Mouse (Mus musculus) CD4-positive helper T cell, adult 2 months (primary cell): Measurements from ENCODE around the gene Slc16a12.
"Not testable (repeated sequence)": the region's sequence is repeated elsewhere in the genome, so short reads cannot be mapped to it uniquely, and the experiment has no call there.

Source experiments
- DNase-seq: peaks from one replicate; pipeline ENCODE4 v3.0.0-alpha.2; 2012; ENCODE audit warnings: low read depth, missing footprints, low spot score

Slc16a12 gene

GRCm38 (mm10) chr19:34678428-34678827, 68.7 kb downstream of the Slc16a12 start:
- DNase-seq: no peak

GRCm38 (mm10) chr19:34673476-34673875, 73.6 kb downstream of the Slc16a12 start:
- DNase-seq: no peak

- DNase-seq: peak; percentile 60
These were observed 81.0 kb downstream of the Slc16a12 start for GRCm38 (mm10) chr19:34666127-34666526.

- no peak for DNase-seq
These were observed 84.3 kb downstream of the Slc16a12 start for GRCm38 (mm10) chr19:34662740-34663139.

- peak; percentile 72 for DNase-seq
These were observed 85.0 kb downstream of the Slc16a12 start for GRCm38 (mm10) chr19:34662067-34662507.

- DNase-seq: no peak
These were observed 90.4 kb downstream of the Slc16a12 start for GRCm38 (mm10) chr19:34656511-34657298.

- DNase-seq: no peak
These were observed 91.8 kb downstream of the Slc16a12 start for GRCm38 (mm10) chr19:34655227-34655805.

- no peak for DNase-seq
These were observed 96.1 kb downstream of the Slc16a12 start for GRCm38 (mm10) chr19:34650997-34651396.

- DNase-seq: peak; percentile 20
These were observed 96.8 kb downstream of the Slc16a12 start for GRCm38 (mm10) chr19:34650276-34650675.

- not testable (repeated sequence) for DNase-seq
These were observed 99.5 kb downstream of the Slc16a12 start for GRCm38 (mm10) chr19:34647630-34648029.

- DNase-seq: no peak
These were observed 104.5 kb downstream of the Slc16a12 start for GRCm38 (mm10) chr19:34642616-34643015.

GRCm38 (mm10) chr19:34640623-34641022, 106.5 kb downstream of the Slc16a12 start, which contains the start of the genes Ifit1bl2 and Ifit1:
TSS of gene Ifit1bl2 (minus strand) at chr19:34640743.
TSS of gene Ifit1 (plus strand) at chr19:34640871.
- DNase-seq: peak; percentile 84

GRCm38 (mm10) chr19:34636933-34637557, 110.0 kb downstream of the Slc16a12 start:
- peak; percentile 62 for DNase-seq

GRCm38 (mm10) chr19:34633484-34633883, 113.6 kb downstream of the Slc16a12 start:
- no peak for DNase-seq

GRCm38 (mm10) chr19:34631487-34631886, 115.6 kb downstream of the Slc16a12 start:
- DNase-seq: no peak

GRCm38 (mm10) chr19:34627496-34627895, 119.6 kb downstream of the Slc16a12 start:
- no peak for DNase-seq

- DNase-seq: peak; percentile 23
These were observed 122.4 kb downstream of the Slc16a12 start for GRCm38 (mm10) chr19:34624663-34625062.

GRCm38 (mm10) chr19:34623781-34624180, 123.3 kb downstream of the Slc16a12 start:
- DNase-seq: no peak

GRCm38 (mm10) chr19:34620871-34621270, 126.2 kb downstream of the Slc16a12 start:
- no peak for DNase-seq
